8 mouse cellular contexts compared by ENCODE assay signal in genomic region chr11:57145192-57145591, GRCm38 (mm10).
"Had no signal": no experiment of that assay in that cellular context is flagged by ENCODE, and none has a peak within 500 bp of the region (broad histone marks: within the 10 kb centered on the region; RNA-seq: fewer than 3 reads in every experiment).

No protein-coding gene starts in this region.

- DNase-seq: kidney, adult 18-20 months; kidney, postnatal 10 days; liver; liver, embryonic 13.5 days; liver, postnatal 0 days; right cerebral cortex, postnatal 14 days; thymus, adult 2 months; thymus, postnatal 25 days had no signal
